Mouse (Mus musculus) midbrain, postnatal 0 days (tissue): ENCODE data around the gene Llph. TPM values are rescaled to one million over a fixed set of nuclear protein-coding genes. Genes with fewer than 3 reads are reported as not detected.
A peak's percentile ranks its signal among the peaks of the same experiment; 100 is the strongest.

Experiments used
- ATAC-seq: fragments of 200-750 bp; cut with Nextera tagmentation; 2 replicates; pipeline ENCODE4 v1.8.0; 2017; ENCODE audit warnings: moderate number of reproducible peaks, mild to moderate bottlenecking, moderate TSS enrichment, moderate library complexity; ENCODE audit not compliant: low FRiP score
- DNase-seq: peaks from one replicate; pipeline ENCODE4 v3.0.0-alpha.2; 2015; ENCODE audit warnings: low spot score
- H3K27ac ChIP-seq: fragments of 300-500 bp; sonication (generic); 2 replicates; pipeline ENCODE4 v1.5.1; 2014; ENCODE audit warnings: low read depth, mild to moderate bottlenecking, low read length, mixed read lengths
- H3K27me3 ChIP-seq: fragments of 300-500 bp; sonication (generic); 2 replicates; pipeline ENCODE4 v1.6.1; 2014; ENCODE audit warnings: low read length, control low read depth, mixed read lengths; ENCODE audit not compliant: insufficient read depth
- H3K36me3 ChIP-seq: fragments of 300-500 bp; sonication (generic); 2 replicates; pipeline ENCODE4 v1.6.1; 2014; ENCODE audit warnings: low read length, control low read depth, mixed read lengths; ENCODE audit not compliant: insufficient read depth
- H3K4me1 ChIP-seq: fragments of 300-500 bp; sonication (generic); 2 replicates; pipeline ENCODE4 v1.6.1; 2014; ENCODE audit warnings: mild to moderate bottlenecking, control low read depth, antibody characterized with exemption, low read length, mixed read lengths; ENCODE audit not compliant: insufficient read depth
- H3K4me2 ChIP-seq: fragments of 300-500 bp; sonication (generic); 2 replicates; pipeline ENCODE4 v1.6.1; 2014; ENCODE audit warnings: low read depth, mild to moderate bottlenecking, low read length, mixed read lengths; ENCODE audit not compliant: poor library complexity, severe bottlenecking
- H3K4me3 ChIP-seq: fragments of 300-500 bp; sonication (generic); 2 replicates; pipeline ENCODE4 v1.5.1; 2014; ENCODE audit warnings: low read depth, mild to moderate bottlenecking, low read length, moderate library complexity
- H3K9ac ChIP-seq: fragments of 300-500 bp; sonication (generic); replicated peaks from 2 replicates; pipeline ENCODE4 v1.6.1; 2014; ENCODE audit warnings: mild to moderate bottlenecking, low read length, moderate library complexity, mixed read lengths; ENCODE audit not compliant: poor library complexity, severe bottlenecking
- H3K9me3 ChIP-seq: fragments of 300-500 bp; sonication (generic); 2 replicates; pipeline ENCODE4 v1.6.1; 2016; ENCODE audit warnings: low read length, control low read depth
- CTCF ChIP-seq: IDR thresholded peaks from 2 replicates; pipeline ENCODE4 v1.5.1; 2016; ENCODE audit warnings: antibody characterized with exemption, mild to moderate bottlenecking
- WGBS: fragments of 180-500 bp; shearing (Covaris S2); extraction: QIAGEN DNeasy Blood & Tissue Kit; methylation state at CpG from one replicate; pipeline ENCODE4 v1.1.7; 2014; 5-methylcytosine and 5-hydroxymethylcytosine counted together
- polyA plus RNA-seq: library from polyadenylated mRNA; unstranded; fragments of >200 nt; fragmentation: Nextera tagmentation; extraction: Ambion mirVana; gene quantifications from 2 replicates; pipeline ENCODE4 v1.2.1, GENCODE M21; 2015
- total RNA-seq: library from RNA; depleted of rRNA; stranded (reverse); fragments of >200 nt; gene quantifications from 2 replicates; pipeline ENCODE4 v1.2.3, GENCODE M21; 2014

Gene Llph
- total and polyA plus RNA-seq, 2 experiments from 2014 or later, result 4.0 to 40.1 TPM

GRCm38 (mm10) chr10:120191165-120191564, 35.7 kb upstream of the Llph start:
- TF ChIP-seq CTCF, result no peak
- H3K9ac ChIP-seq, result no peak overlapping the region
- no peak for ATAC-seq
- no peaks in the 10 kb centered on the region for H3K27me3 ChIP-seq
- no peak overlapping the region for H3K4me2 ChIP-seq
- H3K36me3 ChIP-seq, result no peaks in the 10 kb centered on the region
- no peak overlapping the region for H3K4me3 ChIP-seq
- no peak overlapping the region for H3K27ac ChIP-seq
- no peaks in the 10 kb centered on the region for H3K4me1 ChIP-seq
- WGBS, result 87% methylated on average over 6 of the region's 6 CpGs
- no peak for DNase-seq
- no peaks in the 10 kb centered on the region for H3K9me3 ChIP-seq

DNA sequence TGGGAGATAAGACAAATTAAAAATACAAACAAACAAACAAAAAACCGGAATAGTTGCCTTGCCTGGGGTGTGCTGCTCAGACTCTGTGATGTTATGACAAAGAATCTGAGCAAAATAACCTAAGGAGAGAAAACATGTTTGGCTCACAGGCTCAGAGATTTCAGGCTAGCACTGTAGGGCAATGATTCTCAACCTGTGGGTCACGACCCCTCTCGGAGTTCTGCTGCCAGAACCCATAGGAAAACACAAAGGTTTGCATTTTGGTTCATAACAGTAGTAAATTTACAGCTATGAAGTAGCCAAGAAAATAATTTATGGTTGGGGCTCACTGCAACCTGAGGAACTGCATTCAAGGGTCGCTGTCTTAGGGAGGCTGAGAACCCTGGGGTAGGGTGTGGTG, 34.6 kb upstream of the Llph start:
- WGBS, result 92% methylated on average over 4 of the region's 4 CpGs
- H3K27me3 ChIP-seq, result no peaks in the 10 kb centered on the region
- no peak overlapping the region for H3K9ac ChIP-seq
- no peaks in the 10 kb centered on the region for H3K36me3 ChIP-seq
- H3K27ac ChIP-seq, result no peak overlapping the region
- ATAC-seq (no peak), DNase-seq (no peak)
- H3K4me2 ChIP-seq, result no peak overlapping the region
- no peak for TF ChIP-seq CTCF
- H3K4me1 ChIP-seq, result no peaks in the 10 kb centered on the region
- H3K9me3 ChIP-seq, result no peaks in the 10 kb centered on the region
- H3K4me3 ChIP-seq, result no peak overlapping the region

- no peaks in the 10 kb centered on the region for H3K9me3 ChIP-seq
- H3K4me1 ChIP-seq, result no peaks in the 10 kb centered on the region
- H3K27ac ChIP-seq, result no peak overlapping the region
- H3K36me3 ChIP-seq, result no peaks in the 10 kb centered on the region
- H3K4me2 ChIP-seq, result no peak overlapping the region
- no peak overlapping the region for H3K4me3 ChIP-seq
- DNase-seq (no peak), ATAC-seq (no peak)
- no peak for TF ChIP-seq CTCF
- H3K9ac ChIP-seq, result no peak overlapping the region
- no peaks in the 10 kb centered on the region for H3K27me3 ChIP-seq
- 97% methylated on average over 8 of the region's 8 CpGs for WGBS
Observed at GRCm38 (mm10) chr10:120193255-120193654, 33.6 kb upstream of the Llph start.

DNA sequence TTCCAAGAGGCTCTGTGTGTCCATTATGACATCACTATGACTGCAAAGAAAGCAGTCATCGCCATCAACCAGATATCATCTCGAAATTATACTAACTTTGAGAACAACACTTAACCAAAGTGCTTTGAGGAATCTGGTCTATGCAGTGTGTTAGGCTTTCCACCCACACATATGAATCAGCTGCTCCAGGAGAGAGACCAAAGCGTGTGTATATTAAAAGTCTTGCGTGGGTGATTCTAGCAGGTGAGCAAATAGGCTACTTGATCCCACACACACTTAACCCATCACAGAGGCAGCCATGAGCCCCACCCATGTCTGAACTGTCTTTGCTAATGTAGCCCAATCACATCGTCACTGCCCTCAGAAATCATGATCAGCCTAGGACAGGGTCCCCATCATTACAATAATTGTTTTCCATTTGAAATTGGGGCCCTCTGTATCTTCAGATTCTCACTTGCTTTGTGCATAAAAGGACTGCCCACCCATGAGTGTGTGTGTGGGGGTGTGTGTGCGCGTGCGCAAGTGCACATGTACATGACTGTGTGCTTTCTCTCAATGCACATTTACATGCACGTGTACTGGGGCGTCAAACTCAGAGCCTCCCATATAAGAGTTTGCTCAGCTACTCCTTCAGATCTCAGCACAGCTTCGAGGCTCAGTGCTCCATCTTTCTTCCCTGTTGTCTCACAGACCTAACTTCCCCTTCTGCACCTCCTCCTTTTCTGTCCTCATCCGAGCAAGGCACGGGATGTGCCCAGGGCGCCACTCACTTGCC, 29.6 kb upstream of the Llph start:
- WGBS, result 82% methylated on average over 14 of the region's 14 CpGs
- H3K27me3 ChIP-seq, result peaks cover 10% of the 10 kb centered on the region; the same call in 1 of the 2 replicates
- H3K36me3 ChIP-seq, result no peaks in the 10 kb centered on the region
- H3K4me3 ChIP-seq, result no peak overlapping the region
- H3K4me1 ChIP-seq, result no peaks in the 10 kb centered on the region
- no peak for DNase-seq
- no peak for TF ChIP-seq CTCF
- no peaks in the 10 kb centered on the region for H3K9me3 ChIP-seq
- ATAC-seq, result no peak
- no peak overlapping the region for H3K4me2 ChIP-seq
- H3K27ac ChIP-seq, result no peak overlapping the region
- no peak overlapping the region for H3K9ac ChIP-seq

- no peak within 1 kb of the TSS for H3K27ac ChIP-seq
- 0 out of 2 replicates have a peak within 1 kb of the TSS, but pooled peaks have one; percentile 13 for H3K9ac ChIP-seq
- no peaks in the 10 kb centered on the region for H3K36me3 ChIP-seq
- DNase-seq (no peak), ATAC-seq (no peak)
- H3K9me3 ChIP-seq, result no peaks in the 10 kb centered on the region
- peak within 1 kb of the TSS; percentile 53 for H3K4me2 ChIP-seq
- peak within 1 kb of the TSS; percentile 33 for H3K4me3 ChIP-seq
- no peaks in the 10 kb centered on the region for H3K4me1 ChIP-seq
- peaks cover 10% of the 10 kb centered on the region; the same call in 1 of the 2 replicates for H3K27me3 ChIP-seq
- 2% methylated on average over 65 of the region's 65 CpGs for whole genome bisulfite sequencing
- TF ChIP-seq CTCF, result no peak
Observed at GRCm38 (mm10) chr10:120201131-120201921, 25.5 kb upstream of the Llph start, which contains the start of gene Tmbim4. Tmbim4 (plus strand) TSS chr10:120201590.
